Mouse (Mus musculus) kidney, adult 2 months (tissue): ENCODE results near the gene Ubash3b.

Source experiments
- CTCF ChIP-seq: fragments of 200-500 bp; conservative IDR thresholded peaks from 2 replicates; pipeline ENCODE4 v1.5.1; 2011; ENCODE audit warnings: low read depth, mild to moderate bottlenecking, control low read depth, low read length, moderate library complexity, mixed read lengths; ENCODE audit not compliant: insufficient read depth, insufficient read length
- POLR2A ChIP-seq: fragments of 200-500 bp; IDR thresholded peaks from one replicate; pipeline ENCODE4 v1.6.1; 2011; ENCODE audit warnings: low read depth, low read length, control low read depth

DNA sequence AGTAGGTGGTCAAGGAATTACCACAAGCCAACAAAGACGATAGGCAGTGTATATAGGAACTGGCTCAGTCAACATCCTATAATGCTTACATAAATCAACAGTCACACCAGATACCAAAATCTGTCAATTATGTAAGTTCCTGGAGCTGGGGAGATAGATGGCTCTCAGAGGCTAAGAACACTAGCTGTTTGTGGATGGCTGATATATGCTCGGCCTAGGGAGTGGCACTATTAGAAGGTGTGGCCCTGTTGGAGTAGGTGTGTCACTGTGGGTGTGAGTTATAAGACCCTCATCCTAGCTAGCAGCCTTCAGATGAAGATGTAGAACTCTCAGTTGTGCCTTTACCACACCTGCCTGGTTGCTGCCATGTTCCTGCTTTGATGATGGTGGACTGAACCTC, 113.8 kb downstream of the Ubash3b start:
- TF ChIP-seq POLR2A (no peak), CTCF (no peak)
